Mouse (Mus musculus): Measurements from ENCODE around the gene Ankrd17.

GRCm38 (mm10) chr5:90222937-90223336 is 143.4 kb downstream of the Ankrd17 start:
- TF ChIP-seq POLR2A (IDR thresholded peaks at IDR 0.05; ENCODE audit: control insufficient read depth, extremely low read depth, insufficient read depth, low read length, poor library complexity), result no peak
- no peak for TF ChIP-seq CTCF (IDR thresholded peaks at IDR 0.05; ENCODE audit: borderline replicate concordance, control insufficient read depth, extremely low read depth, insufficient read depth, low read length, poor library complexity)

All from thymus, adult 2 months (tissue).